Mouse (Mus musculus): ENCODE results near the gene Nr1h5. TPM values are rescaled to one million over a fixed set of nuclear protein-coding genes. Genes with fewer than 3 reads are reported as not detected.

Nr1h5 gene
- polyA plus RNA-seq, 1 experiment from 2014 or later = 0.12 TPM

GRCm38 (mm10) chr3:102970067-102970466, 6.1 kb upstream of the Nr1h5 start:
- Histone ChIP-seq H3K9ac (no peak overlapping the region), H3K36me3 (no peaks in the 10 kb centered on the region), H3K9me3 (replicated peaks) (no peaks in the 10 kb centered on the region), H3K4me1 (no peaks in the 10 kb centered on the region), H3K4me3 (replicated peaks) (no peak overlapping the region), H3K27ac (no peak overlapping the region), H3K4me2 (no peak overlapping the region), H3K27me3 (no peaks in the 10 kb centered on the region)
- 83% methylated on average over 9 of the region's 9 CpGs for WGBS
- ATAC-seq (replicated peaks; ENCODE audit: low FRiP score) = no peak

DNA sequence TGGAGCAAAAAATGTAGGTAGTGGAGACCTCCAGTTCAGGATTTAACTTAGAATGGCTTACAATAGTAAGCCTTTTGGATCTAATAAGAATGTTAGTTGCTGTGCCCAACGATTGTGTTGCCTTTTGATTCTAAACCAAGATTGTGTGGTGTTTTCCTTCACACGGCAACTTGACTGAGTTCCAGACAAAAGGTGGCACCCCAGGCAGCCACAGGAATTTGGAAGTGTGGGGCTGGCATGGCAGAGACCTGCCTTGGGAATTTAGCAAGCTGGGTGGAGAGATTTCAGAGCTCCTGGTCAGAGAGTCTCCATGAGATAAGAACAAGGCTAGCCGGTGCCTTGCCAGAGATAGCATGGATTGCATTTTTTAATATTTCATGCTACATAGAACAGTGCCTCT, 8.3 kb downstream of the Nr1h5 start:
- Histone ChIP-seq H3K4me3 (replicated peaks) (no peak overlapping the region), H3K27me3 (no peaks in the 10 kb centered on the region), H3K36me3 (no peaks in the 10 kb centered on the region), H3K4me1 (no peaks in the 10 kb centered on the region), H3K9me3 (replicated peaks) (no peaks in the 10 kb centered on the region), H3K9ac (no peak overlapping the region), H3K4me2 (no peak overlapping the region), H3K27ac (no peak overlapping the region)
- ATAC-seq (replicated peaks; ENCODE audit: low FRiP score) = no peak
- 78% methylated on average over 3 of the region's 3 CpGs for WGBS

- H3K4me1 ChIP-seq = no peaks in the 10 kb centered on the region
- no peak overlapping the region for H3K4me2 ChIP-seq
- H3K9me3 ChIP-seq (replicated peaks) = no peaks in the 10 kb centered on the region
- no peaks in the 10 kb centered on the region for H3K36me3 ChIP-seq
- WGBS = 88% methylated on average over 3 of the region's 3 CpGs
- no peak overlapping the region for H3K27ac ChIP-seq
- H3K9ac ChIP-seq = no peak overlapping the region
- H3K4me3 ChIP-seq (replicated peaks) = no peak overlapping the region
- no peak for ATAC-seq (replicated peaks; ENCODE audit: low FRiP score)
- no peaks in the 10 kb centered on the region for H3K27me3 ChIP-seq
These were observed 8.8 kb downstream of the Nr1h5 start for GRCm38 (mm10) chr3:102955143-102955542.

- H3K36me3 ChIP-seq = no peaks in the 10 kb centered on the region
- ATAC-seq (replicated peaks; ENCODE audit: low FRiP score) = no peak
- H3K9me3 ChIP-seq (replicated peaks) = no peaks in the 10 kb centered on the region
- H3K4me3 ChIP-seq (replicated peaks) = no peak overlapping the region
- WGBS = 91% methylated on average over 12 of the region's 12 CpGs
- no peak overlapping the region for H3K9ac ChIP-seq
- H3K4me1 ChIP-seq = no peaks in the 10 kb centered on the region
- H3K4me2 ChIP-seq = no peak overlapping the region
- H3K27me3 ChIP-seq = no peaks in the 10 kb centered on the region
- H3K27ac ChIP-seq = no peak overlapping the region
These were observed 9.5 kb downstream of the Nr1h5 start for GRCm38 (mm10) chr3:102954476-102954875.

DNA sequence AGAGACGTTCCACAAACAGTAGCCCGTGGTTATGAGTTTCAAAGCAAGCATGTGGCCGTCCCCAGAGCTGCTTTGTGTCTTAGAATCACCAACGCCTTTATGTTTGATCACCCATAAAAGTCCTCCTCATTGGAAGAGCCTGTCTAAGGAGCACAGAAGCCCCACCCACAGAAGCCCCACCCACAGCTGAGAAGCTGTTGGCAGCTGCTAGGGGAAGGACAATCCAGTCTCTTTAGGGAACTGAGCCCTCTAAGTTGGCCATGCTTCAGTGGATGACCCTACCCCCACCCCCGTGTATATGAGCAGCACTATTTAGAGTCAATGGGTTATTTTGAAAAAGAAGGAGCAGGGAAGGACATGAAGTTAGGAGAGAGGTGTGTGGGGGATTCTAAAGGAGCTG, 17.1 kb downstream of the Nr1h5 start:
- Histone ChIP-seq H3K36me3 (no peaks in the 10 kb centered on the region), H3K27me3 (no peaks in the 10 kb centered on the region), H3K9me3 (replicated peaks) (no peaks in the 10 kb centered on the region), H3K4me1 (no peaks in the 10 kb centered on the region), H3K9ac (no peak overlapping the region), H3K4me3 (replicated peaks) (no peak overlapping the region), H3K27ac (no peak overlapping the region), H3K4me2 (no peak overlapping the region)
- WGBS = 60% methylated on average over 5 of the region's 5 CpGs
- ATAC-seq (replicated peaks; ENCODE audit: low FRiP score) = no peak

DNA sequence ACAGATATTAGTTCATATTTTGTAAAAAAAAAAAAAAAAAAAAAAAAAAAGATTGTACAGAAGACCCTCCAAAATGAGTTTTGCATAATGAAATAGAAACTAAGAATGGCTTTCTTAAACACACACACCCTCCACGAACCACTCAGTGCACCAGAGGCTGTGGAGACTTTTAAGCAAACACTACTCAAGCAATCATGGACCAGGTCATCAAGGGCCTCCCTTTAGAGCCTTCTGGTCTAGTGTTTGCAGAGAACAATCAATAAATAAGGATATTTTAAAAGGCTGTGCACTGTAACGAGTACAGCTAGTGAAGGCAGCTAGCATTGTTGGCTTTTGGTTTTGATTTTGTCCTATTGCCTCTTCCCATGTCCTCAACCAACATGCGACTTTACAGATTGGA, 17.6 kb downstream of the Nr1h5 start:
- Histone ChIP-seq H3K9ac (no peak overlapping the region), H3K9me3 (replicated peaks) (no peaks in the 10 kb centered on the region), H3K27ac (no peak overlapping the region), H3K4me3 (replicated peaks) (no peak overlapping the region), H3K4me1 (no peaks in the 10 kb centered on the region), H3K36me3 (no peaks in the 10 kb centered on the region), H3K27me3 (no peaks in the 10 kb centered on the region), H3K4me2 (no peak overlapping the region)
- WGBS = 83% methylated on average over 3 of the region's 3 CpGs
- no peak for ATAC-seq (replicated peaks; ENCODE audit: low FRiP score)

DNA sequence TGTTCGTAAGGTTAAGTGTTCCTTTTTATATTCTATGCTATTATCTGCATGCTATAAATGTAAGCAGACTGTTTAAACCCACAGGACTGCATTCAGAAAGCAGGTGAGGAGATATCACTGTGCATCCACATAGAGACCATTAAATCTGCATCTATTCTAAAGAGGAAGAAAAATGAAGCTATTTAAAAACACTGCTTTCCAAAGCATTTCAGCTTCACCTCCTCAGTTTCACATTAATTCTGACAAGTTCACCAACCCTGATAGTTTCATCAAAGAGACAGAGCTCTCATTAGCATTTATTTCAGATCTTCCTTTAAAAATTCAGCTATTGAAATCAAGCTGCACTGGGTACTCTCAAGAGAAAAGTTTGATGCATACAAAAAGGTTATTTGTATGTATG, 25.8 kb downstream of the Nr1h5 start:
- H3K27me3 ChIP-seq = no peaks in the 10 kb centered on the region
- no peak overlapping the region for H3K4me3 ChIP-seq (replicated peaks)
- no peak overlapping the region for H3K9ac ChIP-seq
- no peaks in the 10 kb centered on the region for H3K36me3 ChIP-seq
- no peak for ATAC-seq (replicated peaks; ENCODE audit: low FRiP score)
- no peaks in the 10 kb centered on the region for H3K4me1 ChIP-seq
- no peak overlapping the region for H3K4me2 ChIP-seq
- 94% methylated on average over 1 of the region's 1 CpGs for WGBS
- H3K9me3 ChIP-seq (replicated peaks) = peaks cover 3% of the 10 kb centered on the region; the same call in 1 of the 2 replicates
- no peak overlapping the region for H3K27ac ChIP-seq

GRCm38 (mm10) chr3:102935451-102936354, 28.2 kb downstream of the Nr1h5 start, which contains the start of gene Sycp1:
Sycp1 (minus strand) TSS chr3:102936100.
- 93% methylated on average over 78 of the region's 78 CpGs for WGBS
- no peak within 1 kb of the TSS for H3K4me2 ChIP-seq
- no peak for ATAC-seq (replicated peaks; ENCODE audit: low FRiP score)

GRCm38 (mm10) chr3:102899136-102899535, 64.8 kb downstream of the Nr1h5 start:
- no peaks in the 10 kb centered on the region for H3K27me3 ChIP-seq
- H3K4me3 ChIP-seq (replicated peaks) = no peak overlapping the region
- 98% methylated on average over 1 of the region's 1 CpGs for whole genome bisulfite sequencing
- H3K9me3 ChIP-seq (replicated peaks) = no peaks in the 10 kb centered on the region
- no peaks in the 10 kb centered on the region for H3K36me3 ChIP-seq
- no peak for ATAC-seq (replicated peaks; ENCODE audit: low FRiP score)
- no peaks in the 10 kb centered on the region for H3K4me1 ChIP-seq
- no peak overlapping the region for H3K9ac ChIP-seq
- no peak overlapping the region for H3K27ac ChIP-seq
- H3K4me2 ChIP-seq = no peak overlapping the region

More at GRCm38 (mm10) chr3:102935451-102936354, 28.2 kb downstream of the Nr1h5 start, which contains the start of gene Sycp1:
- H3K9ac ChIP-seq = no peak within 1 kb of the TSS
- H3K27me3 ChIP-seq = no peaks in the 10 kb centered on the region
- no peaks in the 10 kb centered on the region for H3K36me3 ChIP-seq
- no peak within 1 kb of the TSS for H3K4me3 ChIP-seq (replicated peaks)
- H3K9me3 ChIP-seq (replicated peaks) = peaks cover 3% of the 10 kb centered on the region; the same call in 1 of the 2 replicates
- no peak within 1 kb of the TSS for H3K27ac ChIP-seq
- no peaks in the 10 kb centered on the region for H3K4me1 ChIP-seq

Other genes starting within 250 kb of the Nr1h5 start
- gene Tspan2, start 229.6 kb downstream of the Nr1h5 start, polyA plus RNA-seq (2015; fragmentation: Nextera tagmentation; extraction: Ambion mirVana) = 7.4 and 9.1 TPM in 2 replicates
- 0.05 and 0.06 TPM in 2 replicates for gene Tshb, start 181.4 kb downstream of the Nr1h5 start, polyA plus RNA-seq (2015; fragmentation: Nextera tagmentation; extraction: Ambion mirVana)
- gene Sycp1, start 28.0 kb downstream of the Nr1h5 start, polyA plus RNA-seq (2015; fragmentation: Nextera tagmentation; extraction: Ambion mirVana) = 0.14 TPM in 1 of 2 replicates, not detected in the other
- 57.0 and 57.6 TPM in 2 replicates for gene Sike1, start 31.6 kb upstream of the Nr1h5 start, polyA plus RNA-seq (2015; fragmentation: Nextera tagmentation; extraction: Ambion mirVana)
- 358 and 362 TPM in 2 replicates for gene Csde1, start 56.3 kb upstream of the Nr1h5 start, polyA plus RNA-seq (2015; fragmentation: Nextera tagmentation; extraction: Ambion mirVana)
- gene Nras, start 94.2 kb upstream of the Nr1h5 start, polyA plus RNA-seq (2015; fragmentation: Nextera tagmentation; extraction: Ambion mirVana) = 107 and 111 TPM in 2 replicates
- gene Ampd1, start 109.9 kb upstream of the Nr1h5 start, polyA plus RNA-seq (2015; fragmentation: Nextera tagmentation; extraction: Ambion mirVana) = 0.70 and 1.9 TPM in 2 replicates
- 4.2 and 4.4 TPM in 2 replicates for gene Dennd2c, start 138.5 kb upstream of the Nr1h5 start, polyA plus RNA-seq (2015; fragmentation: Nextera tagmentation; extraction: Ambion mirVana)
- gene Bcas2, start 207.5 kb upstream of the Nr1h5 start, polyA plus RNA-seq (2015; fragmentation: Nextera tagmentation; extraction: Ambion mirVana) = 189 and 197 TPM in 2 replicates

Data from kidney, embryonic 15.5 days (tissue).